Mouse (Mus musculus) hindbrain, embryonic 14.5 days (tissue): Measurements from ENCODE around the gene Ift20. TPM values are rescaled to one million over a fixed set of nuclear protein-coding genes. Genes with fewer than 3 reads are reported as not detected.

Experiments
- ATAC-seq: fragments of 200-750 bp; cut with Nextera tagmentation; 2 replicates; pipeline ENCODE4 v1.8.0; 2017; ENCODE audit warnings: moderate number of reproducible peaks, mild to moderate bottlenecking, moderate TSS enrichment, moderate library complexity; ENCODE audit not compliant: low FRiP score
- DNase-seq: peaks from one replicate; pipeline ENCODE4 v3.0.0-alpha.2; 2015; ENCODE audit warnings: low spot score
- H3K27ac ChIP-seq: fragments of 300-500 bp; sonication (generic); 2 replicates; pipeline ENCODE4 v1.5.1; 2014; ENCODE audit warnings: mild to moderate bottlenecking, moderate library complexity
- H3K27me3 ChIP-seq: fragments of 300-500 bp; sonication (generic); 2 replicates; pipeline ENCODE4 v1.6.1; 2014; ENCODE audit warnings: mild to moderate bottlenecking, low read length, mixed read lengths; ENCODE audit not compliant: control insufficient read depth, insufficient read depth
- H3K36me3 ChIP-seq: fragments of 300-500 bp; sonication (generic); replicated peaks from 2 replicates; pipeline ENCODE4 v1.6.1; 2014; ENCODE audit not compliant: control insufficient read depth, insufficient read depth
- H3K4me1 ChIP-seq: fragments of 300-500 bp; sonication (generic); replicated peaks from 2 replicates; pipeline ENCODE4 v1.6.1; 2014; ENCODE audit warnings: antibody characterized with exemption, low read length, mixed read lengths; ENCODE audit not compliant: control insufficient read depth, insufficient read depth
- H3K4me2 ChIP-seq: fragments of 300-500 bp; sonication (generic); replicated peaks from 2 replicates; pipeline ENCODE4 v1.6.1; 2014; ENCODE audit warnings: mild to moderate bottlenecking, moderate library complexity
- H3K4me3 ChIP-seq: fragments of 300-500 bp; sonication (generic); replicated peaks from 2 replicates; pipeline ENCODE4 v1.5.1; 2014; ENCODE audit warnings: mild to moderate bottlenecking, low read length
- H3K9ac ChIP-seq: fragments of 300-500 bp; sonication (generic); 2 replicates; pipeline ENCODE4 v1.6.1; 2014
- H3K9me3 ChIP-seq: fragments of 300-500 bp; sonication (generic); 2 replicates; pipeline ENCODE4 v1.6.1; 2016; ENCODE audit warnings: low read length; ENCODE audit not compliant: control insufficient read depth
- WGBS: fragments of 180-500 bp; shearing (Covaris S2); extraction: QIAGEN DNeasy Blood & Tissue Kit; methylation state at CpG from one replicate; pipeline ENCODE4 v1.1.7; 2014; 5-methylcytosine and 5-hydroxymethylcytosine counted together
- polyA plus RNA-seq: library from polyadenylated mRNA; unstranded; fragments of >200 nt; fragmentation: Nextera tagmentation; extraction: Ambion mirVana; gene quantifications from 2 replicates; pipeline ENCODE4 v1.2.1, GENCODE M21; 2014

The Ift20 gene
- polyA plus RNA-seq, 1 experiment from 2014 or later: 123 TPM

DNA sequence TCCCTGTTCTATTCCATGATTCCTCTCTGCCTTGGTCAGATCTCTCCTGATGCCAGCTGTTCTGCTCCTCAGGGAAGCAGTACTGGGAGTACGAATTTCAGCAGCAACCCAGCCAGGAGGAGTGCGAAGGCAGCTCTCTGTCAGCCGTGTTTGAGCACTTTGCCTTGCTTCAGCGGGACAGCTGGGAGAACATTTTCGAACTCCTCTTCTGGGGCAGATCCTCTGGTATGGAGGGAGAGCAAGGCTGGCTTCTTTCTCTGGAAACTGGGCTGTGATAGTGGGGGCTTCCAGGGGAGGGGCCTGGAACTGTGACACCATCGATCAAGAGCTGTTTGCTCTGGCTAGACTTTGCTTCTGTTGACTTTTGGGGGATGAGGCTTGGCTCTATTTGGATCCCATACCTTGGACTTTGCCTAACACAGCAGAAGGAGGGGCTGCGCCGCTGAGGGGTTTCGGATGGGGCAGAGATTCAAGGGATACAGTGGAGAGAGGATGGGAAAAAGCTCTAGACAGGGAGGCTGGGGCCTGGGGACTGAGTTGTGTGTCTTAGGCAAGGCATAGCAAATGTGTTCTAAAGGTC is 35.4 kb upstream of the Ift20 start:
- WGBS: 85% methylated on average over 9 of the region's 9 CpGs
- no peak overlapping the region; the same call in 1 of the 2 replicates for H3K4me2 ChIP-seq
- H3K9ac ChIP-seq: no peak overlapping the region
- no peaks in the 10 kb centered on the region for H3K9me3 ChIP-seq
- no peak overlapping the region for H3K27ac ChIP-seq
- peaks cover 7% of the 10 kb centered on the region; the same call in 1 of the 2 replicates for H3K27me3 ChIP-seq
- 0 out of 2 replicates have a peak, but pooled peaks cover 2% of the 10 kb centered on the region for H3K36me3 ChIP-seq
- H3K4me3 ChIP-seq: peak overlapping the region; percentile 15; the same call in 1 of the 2 replicates
- no peak for DNase-seq
- ATAC-seq: no peak
- peaks cover 16% of the 10 kb centered on the region for H3K4me1 ChIP-seq

DNA sequence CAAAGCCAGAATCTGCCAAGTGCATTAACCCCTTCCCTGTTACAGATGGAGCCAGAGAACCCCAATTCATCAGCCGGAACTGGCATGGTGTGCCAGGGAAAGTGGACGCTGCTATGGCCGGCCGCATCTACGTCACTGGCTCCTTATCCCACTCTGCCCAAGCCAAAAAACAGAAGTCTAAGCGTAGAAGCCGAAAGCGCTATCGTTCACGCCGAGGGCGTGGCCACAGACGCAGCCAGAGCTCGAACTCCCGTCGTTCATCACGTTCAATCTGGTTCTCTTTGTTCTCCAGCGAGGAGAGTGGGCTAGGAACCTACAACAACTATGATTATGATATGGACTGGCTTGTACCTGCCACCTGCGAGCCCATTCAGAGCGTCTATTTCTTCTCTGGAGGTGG is 34.6 kb upstream of the Ift20 start:
- H3K4me2 ChIP-seq: no peak overlapping the region
- H3K4me3 ChIP-seq: no peak overlapping the region
- H3K9ac ChIP-seq: no peak overlapping the region
- 83% methylated on average over 20 of the region's 20 CpGs for WGBS
- DNase-seq (no peak), ATAC-seq (no peak)
- H3K36me3 ChIP-seq: peaks cover 9% of the 10 kb centered on the region
- no peaks in the 10 kb centered on the region for H3K9me3 ChIP-seq
- peaks cover 7% of the 10 kb centered on the region; the same call in 1 of the 2 replicates for H3K27me3 ChIP-seq
- peaks cover 8% of the 10 kb centered on the region for H3K4me1 ChIP-seq
- no peak overlapping the region for H3K27ac ChIP-seq

DNA sequence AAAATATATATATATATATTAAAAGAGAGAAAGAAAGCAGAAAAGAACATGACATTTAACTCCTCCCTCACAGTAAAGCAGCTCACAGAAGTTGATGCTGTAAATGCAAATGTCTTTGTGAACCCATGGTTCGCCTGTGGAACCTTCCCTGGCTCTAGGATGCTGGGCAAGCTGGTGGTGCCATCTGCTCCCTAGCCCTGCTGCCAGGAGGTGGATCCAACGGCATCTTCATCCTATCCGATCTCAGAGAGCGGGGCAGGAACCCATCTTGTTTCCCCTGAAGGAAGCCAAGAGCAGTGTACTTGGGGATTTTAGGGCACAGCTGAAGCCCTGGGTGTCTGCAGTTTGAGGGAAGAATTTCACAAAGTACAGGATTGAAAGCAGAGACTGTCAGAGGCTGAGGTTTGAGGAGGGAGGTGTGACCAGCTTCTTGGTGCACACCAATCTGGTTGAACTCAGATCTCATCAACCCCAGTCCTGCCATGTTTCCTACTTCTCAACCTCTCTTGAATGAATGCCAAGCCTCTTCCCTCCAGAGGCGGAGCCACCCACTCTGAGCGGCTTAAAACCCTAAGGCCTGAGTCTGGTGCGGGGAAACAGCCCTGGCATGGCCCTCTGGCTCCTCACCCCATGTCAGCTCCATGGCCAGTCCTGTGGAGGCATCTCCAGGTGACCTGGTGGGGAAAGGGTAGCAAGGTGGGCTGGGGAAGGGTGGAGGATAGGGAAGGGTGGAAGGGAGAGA is 33.1 kb upstream of the Ift20 start, which contains the start of gene Sebox:
Sebox (plus strand) TSS at position 539 of the 742 bp plus-strand sequence.
- Histone ChIP-seq H3K4me3 (no peak within 1 kb of the TSS), H3K9me3 (no peaks in the 10 kb centered on the region), H3K36me3 (peaks cover 25% of the 10 kb centered on the region), H3K27me3 (peaks cover 7% of the 10 kb centered on the region; the same call in 1 of the 2 replicates), H3K27ac (no peak within 1 kb of the TSS), H3K9ac (no peak within 1 kb of the TSS), H3K4me2 (no peak within 1 kb of the TSS), H3K4me1 (peaks cover 5% of the 10 kb centered on the region; the same call in 1 of the 2 replicates)
- DNase-seq (no peak), ATAC-seq (no peak)
- 63% methylated on average over 7 of the region's 7 CpGs for WGBS

DNA sequence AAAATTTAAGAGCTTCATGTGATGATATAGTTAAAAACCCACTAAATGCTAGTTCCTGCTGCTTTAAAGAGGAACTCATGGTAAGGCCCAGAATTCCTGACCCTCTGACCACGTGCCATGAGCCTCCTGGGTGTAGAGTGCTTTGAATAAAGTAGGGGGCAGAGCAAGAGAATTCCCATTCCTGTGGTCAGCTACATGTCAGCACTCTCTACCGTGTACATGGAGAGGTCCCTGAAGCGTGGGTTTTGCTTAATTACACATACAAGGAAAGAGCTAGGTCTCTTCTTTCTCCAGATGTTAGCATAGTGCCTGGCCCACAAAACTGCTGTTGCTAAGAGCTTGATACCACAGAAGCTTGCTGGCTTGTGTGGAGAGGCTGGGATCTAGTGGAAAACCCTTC is 30.7 kb upstream of the Ift20 start:
- ATAC-seq: no peak
- H3K9me3 ChIP-seq: no peaks in the 10 kb centered on the region
- WGBS: 76% methylated on average over 3 of the region's 3 CpGs

DNA sequence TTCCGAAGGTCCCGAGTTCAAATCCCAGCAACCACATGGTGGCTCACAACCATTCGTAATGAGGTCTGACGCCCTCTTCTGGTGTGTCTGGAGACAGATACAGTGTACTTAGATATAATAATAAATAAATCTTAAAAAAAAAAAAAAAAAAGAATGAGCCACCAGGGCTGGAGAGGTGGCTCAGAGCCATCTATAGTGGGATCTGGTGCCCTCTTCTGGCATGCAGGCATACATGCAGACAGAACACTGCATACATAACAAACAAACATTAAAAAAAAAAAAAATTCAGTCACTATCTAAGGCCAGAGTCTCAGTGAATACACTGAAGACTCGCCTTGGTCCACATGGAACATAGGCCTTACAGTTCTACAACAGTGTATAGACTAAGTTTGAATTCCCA is 27.0 kb upstream of the Ift20 start:
- DNase-seq (no peak), ATAC-seq (no peak)
- WGBS: 80% methylated on average over 5 of the region's 5 CpGs

More for the DNA sequence above, 30.7 kb upstream of the Ift20 start:
- Histone ChIP-seq H3K4me3 (no peak overlapping the region), H3K4me2 (no peak overlapping the region), H3K27ac (no peak overlapping the region), H3K27me3 (no peaks in the 10 kb centered on the region; the same call in 1 of the 2 replicates), H3K9ac (no peak overlapping the region), H3K4me1 (no peaks in the 10 kb centered on the region), H3K36me3 (peaks cover 45% of the 10 kb centered on the region)
- no peak for DNase-seq

DNA sequence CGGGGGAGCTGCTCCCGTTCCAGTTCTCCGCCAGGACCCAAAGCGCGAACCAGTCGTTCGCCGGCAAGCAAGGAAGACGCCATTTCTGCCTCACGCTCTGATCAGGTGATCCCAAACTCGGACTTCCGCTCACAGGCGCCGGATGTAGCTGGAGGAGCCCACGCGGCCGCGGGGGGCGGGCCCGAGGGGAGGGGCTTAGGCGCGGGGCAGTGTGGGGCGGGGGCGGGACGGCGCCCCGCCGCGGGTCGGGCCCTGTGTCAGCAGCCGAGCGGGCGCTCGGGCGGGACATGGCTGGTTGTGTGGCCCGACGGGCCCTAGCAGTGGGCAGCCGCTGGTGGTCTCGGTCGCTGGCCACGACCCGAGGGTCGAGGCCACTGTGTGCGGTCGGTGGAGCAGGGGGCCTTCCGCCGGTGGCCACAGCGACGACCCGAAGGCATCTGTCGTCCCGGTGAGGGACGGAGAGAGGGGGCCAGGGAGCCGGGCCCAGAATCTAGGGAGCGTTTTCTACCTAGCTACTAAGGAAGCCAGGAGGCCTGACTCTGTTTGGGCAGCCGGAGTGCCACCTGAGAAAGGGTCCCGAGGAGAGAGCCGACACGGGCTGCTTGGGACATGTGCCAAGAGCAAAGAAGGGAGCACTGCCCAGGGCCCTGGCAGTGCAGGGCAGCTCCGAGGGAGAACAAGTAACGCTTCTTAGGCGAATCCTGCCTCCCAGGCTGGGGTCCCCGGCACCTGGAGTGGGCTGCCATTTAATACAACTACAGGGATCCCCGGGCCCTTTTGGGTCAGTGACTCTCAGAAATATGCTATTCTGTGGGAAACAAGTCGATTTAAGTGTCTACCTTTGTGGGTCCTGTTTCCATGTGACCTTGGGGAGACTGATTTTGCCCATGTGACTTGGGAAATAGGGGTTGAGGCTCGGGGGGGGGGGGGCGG is 23.9 kb upstream of the Ift20 start, which contains the start of the genes Tmem199 and Poldip2:
Tmem199 (minus strand) TSS at position 148 of the 933 bp plus-strand sequence.
Poldip2 (plus strand) TSS at position 169 of the 933 bp plus-strand sequence.
- peak; percentile 96 for ATAC-seq
- H3K27ac ChIP-seq: peak within 1 kb of the TSS; percentile 81
- peaks cover 12% of the 10 kb centered on the region for H3K4me1 ChIP-seq
- DNase-seq: peak; percentile 95
- H3K4me3 ChIP-seq: peak within 1 kb of the TSS; percentile 83
- H3K9ac ChIP-seq: peak within 1 kb of the TSS; percentile 94
- peaks cover 54% of the 10 kb centered on the region for H3K36me3 ChIP-seq
- no peaks in the 10 kb centered on the region for H3K9me3 ChIP-seq
- WGBS: under 1% methylated on average over 67 of the region's 67 CpGs
- no peaks in the 10 kb centered on the region for H3K27me3 ChIP-seq
- H3K4me2 ChIP-seq: peak within 1 kb of the TSS; percentile 79

More for the DNA sequence above, 27.0 kb upstream of the Ift20 start:
- H3K27me3 ChIP-seq: no peaks in the 10 kb centered on the region
- no peak overlapping the region for H3K4me3 ChIP-seq
- H3K9ac ChIP-seq: no peak overlapping the region
- H3K9me3 ChIP-seq: no peaks in the 10 kb centered on the region
- H3K4me1 ChIP-seq: peaks cover 12% of the 10 kb centered on the region
- no peak overlapping the region for H3K27ac ChIP-seq
- no peak overlapping the region for H3K4me2 ChIP-seq
- peaks cover 45% of the 10 kb centered on the region for H3K36me3 ChIP-seq

DNA sequence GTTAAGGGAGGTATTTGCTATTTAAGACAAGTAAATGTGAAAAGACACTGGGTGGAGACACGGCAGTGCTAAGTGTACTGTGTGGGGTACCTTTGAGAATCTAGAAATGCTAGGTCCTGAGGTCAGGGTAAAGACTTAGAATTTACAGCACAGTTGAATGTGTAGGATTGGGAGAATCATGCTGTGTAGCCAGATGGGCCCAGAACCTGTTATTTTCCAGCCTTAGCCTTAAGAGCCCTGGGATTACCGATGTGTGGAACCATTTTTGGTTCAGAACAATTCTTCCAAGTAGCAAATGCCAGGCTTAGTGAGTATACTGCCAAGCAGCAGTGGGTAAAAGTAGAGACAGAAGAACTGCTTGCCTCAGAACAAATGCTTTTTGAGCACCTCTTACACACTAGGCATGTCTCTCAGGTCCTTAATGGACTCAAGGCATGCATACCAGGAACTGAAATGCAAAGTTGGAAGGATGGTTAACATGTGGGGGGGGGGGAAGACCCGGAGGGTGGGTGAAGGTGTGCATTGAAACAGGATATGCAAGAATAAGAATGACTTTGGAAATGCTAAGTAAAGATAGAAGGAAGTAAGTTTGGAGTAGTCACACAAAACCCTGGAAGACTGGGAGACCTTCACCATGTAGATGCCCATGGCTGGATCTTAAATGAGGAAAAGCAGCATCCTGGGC is 22.9 kb upstream of the Ift20 start:
- WGBS: 80% methylated on average over 3 of the region's 3 CpGs
- Histone ChIP-seq H3K4me3 (peak overlapping the region; percentile 83), H3K27ac (no peak overlapping the region), H3K9me3 (no peaks in the 10 kb centered on the region), H3K27me3 (no peaks in the 10 kb centered on the region), H3K4me2 (peak overlapping the region; percentile 79), H3K9ac (peak overlapping the region; percentile 94), H3K36me3 (peaks cover 54% of the 10 kb centered on the region), H3K4me1 (peaks cover 12% of the 10 kb centered on the region)
- no peak for ATAC-seq
- DNase-seq: no peak

DNA sequence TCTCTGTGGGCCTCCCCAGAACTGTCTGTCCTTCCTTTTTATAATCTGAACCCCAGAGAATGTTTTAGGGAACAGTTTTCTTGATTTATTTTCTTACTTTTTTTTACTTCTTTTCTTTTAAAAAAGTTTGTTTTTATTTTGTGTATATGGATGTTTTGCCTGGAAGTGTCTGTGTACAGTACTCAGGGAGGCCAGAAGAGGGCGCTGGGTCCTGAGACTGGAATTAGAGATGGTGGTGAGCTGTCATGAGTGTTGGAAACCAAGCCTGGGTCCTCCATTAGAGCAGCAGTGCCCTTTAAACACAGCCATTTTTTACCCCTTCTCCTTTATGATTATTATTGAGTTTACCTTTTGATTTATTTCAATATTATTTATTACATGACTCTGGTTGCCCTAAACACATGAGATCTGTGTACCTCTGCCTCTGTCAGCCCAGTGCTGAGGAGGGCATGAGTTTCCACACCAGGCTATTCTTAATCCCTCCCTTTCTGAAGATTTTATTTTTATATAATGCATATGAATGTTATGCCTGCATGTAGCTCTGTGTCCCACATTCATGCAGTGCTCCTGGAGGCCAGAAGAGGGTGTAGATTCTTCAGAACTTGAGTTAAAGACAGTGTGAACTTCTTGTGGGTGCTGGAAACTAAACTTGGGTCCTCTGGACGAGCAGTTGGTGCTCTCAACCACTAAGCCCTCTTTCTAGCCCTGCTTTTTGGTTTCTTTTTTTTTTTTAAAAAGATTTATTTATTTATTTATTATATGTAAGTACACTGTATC is 20.4 kb upstream of the Ift20 start:
- 66% methylated on average over 2 of the region's 2 CpGs for WGBS
- Histone ChIP-seq H3K4me1 (peaks cover 12% of the 10 kb centered on the region), H3K36me3 (peaks cover 60% of the 10 kb centered on the region), H3K4me2 (no peak overlapping the region), H3K9ac (no peak overlapping the region), H3K4me3 (no peak overlapping the region), H3K9me3 (no peaks in the 10 kb centered on the region), H3K27ac (no peak overlapping the region), H3K27me3 (no peaks in the 10 kb centered on the region)
- ATAC-seq: no peak
- DNase-seq: no peak
